Mouse (Mus musculus): ENCODE measurements around the gene Palmd. TPM values are rescaled to one million over a fixed set of nuclear protein-coding genes. Genes with fewer than 3 reads are reported as not detected.

Gene Palmd
- total RNA-seq, 2 experiments from 2014 or later: 33.4 to 42.1 TPM

DNA sequence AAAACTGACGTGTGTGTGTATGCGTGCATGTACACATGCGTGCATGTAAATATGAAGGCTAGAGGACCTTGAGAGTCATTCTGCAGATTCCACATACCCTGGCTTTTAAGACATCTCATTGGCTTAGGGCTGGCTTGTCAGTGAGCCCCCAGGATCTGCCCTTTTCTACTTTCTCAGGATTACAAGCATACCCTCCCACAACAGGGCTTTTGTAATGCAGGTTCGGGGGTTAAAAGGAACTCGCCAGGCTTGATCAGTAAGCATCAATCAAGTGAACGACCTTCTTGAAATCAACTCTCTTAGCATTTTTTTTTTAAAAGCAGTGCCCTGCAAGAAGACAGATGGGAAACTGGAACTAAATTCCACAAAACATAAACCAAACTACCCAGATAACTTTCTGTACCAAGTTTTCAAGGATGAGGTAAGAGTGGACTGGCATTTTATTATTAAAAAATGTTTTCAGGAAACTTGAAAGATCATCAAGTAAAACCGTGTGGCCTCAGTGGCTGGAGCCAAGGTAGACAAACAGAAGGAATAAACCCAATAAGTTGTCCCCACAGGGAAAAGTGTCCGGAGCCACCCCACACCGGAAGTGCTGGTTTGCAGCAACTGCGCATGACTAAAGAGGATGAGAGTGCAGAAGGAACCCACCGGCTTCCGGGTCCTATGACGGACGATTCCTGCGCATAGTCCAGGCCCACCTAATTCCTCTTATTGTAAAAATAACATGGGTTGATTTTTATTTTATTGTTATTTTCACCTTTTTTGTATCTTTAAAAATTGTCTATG is 7.2 kb downstream of the Palmd start:
- no peak for DNase-seq (ENCODE audit: low spot score in 2 of 2)

DNA sequence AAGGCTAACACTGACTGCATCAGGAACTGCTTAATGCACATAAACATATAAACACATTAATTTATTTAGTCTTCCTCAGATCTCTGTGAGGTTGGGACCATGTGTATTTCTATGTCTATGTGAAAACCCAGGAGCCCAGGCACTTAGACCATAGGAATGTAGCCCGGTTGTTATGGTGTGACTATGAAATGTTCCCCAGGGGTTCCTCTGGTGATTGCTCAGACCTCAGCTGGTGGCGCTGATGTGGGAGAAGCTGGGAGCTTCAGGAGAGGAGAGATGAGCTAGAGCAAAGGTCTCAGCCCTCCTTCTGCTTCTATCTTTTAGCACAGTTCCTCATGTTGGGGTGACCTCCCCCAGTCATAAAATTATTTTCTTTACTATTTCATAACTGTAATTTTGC is 8.4 kb downstream of the Palmd start:
- DNase-seq (ENCODE audit: low spot score in 2 of 2): no peak

DNA sequence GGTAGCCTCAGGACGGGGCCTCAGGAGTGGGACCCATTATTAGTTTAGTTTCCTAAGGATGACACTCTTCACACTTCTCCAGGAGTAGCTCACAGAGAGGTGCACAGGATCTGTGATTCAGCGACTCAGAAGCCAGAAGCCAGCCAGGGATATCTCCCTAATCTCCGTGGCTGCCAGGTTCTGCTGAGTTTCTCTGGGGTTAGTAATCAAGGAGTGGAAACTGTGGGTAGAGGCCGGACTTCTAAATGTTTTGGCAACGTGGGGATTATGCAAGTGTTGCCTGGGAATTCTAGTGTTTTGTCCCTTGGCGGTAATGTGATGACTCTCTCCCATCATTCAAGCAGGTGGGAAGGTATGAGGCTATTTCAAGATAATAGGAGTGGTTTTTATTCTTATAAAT is 13.7 kb downstream of the Palmd start:
- DNase-seq (ENCODE audit: low spot score in 2 of 2): no peak

DNA sequence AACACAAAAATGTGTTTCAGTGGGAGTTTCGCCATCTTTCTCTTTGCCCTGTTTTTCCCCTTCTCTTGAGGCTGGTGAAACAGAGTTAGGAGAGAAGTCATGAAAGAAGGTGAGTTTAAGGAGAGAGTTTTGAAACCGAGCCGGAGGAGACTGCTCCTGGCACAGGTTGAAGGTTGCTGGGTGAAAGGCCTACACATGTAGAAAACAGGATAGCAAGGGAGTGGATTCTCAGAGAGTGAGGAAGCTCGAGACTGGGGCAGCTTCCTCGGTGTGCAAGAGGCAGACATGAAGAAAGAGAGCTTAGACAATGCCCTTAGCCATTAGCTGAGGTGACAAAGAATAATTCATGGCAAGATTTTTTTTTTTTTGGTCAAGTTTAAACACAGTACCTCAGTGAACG is 15.4 kb downstream of the Palmd start:
- no peak for DNase-seq (ENCODE audit: low spot score in 2 of 2)

DNA sequence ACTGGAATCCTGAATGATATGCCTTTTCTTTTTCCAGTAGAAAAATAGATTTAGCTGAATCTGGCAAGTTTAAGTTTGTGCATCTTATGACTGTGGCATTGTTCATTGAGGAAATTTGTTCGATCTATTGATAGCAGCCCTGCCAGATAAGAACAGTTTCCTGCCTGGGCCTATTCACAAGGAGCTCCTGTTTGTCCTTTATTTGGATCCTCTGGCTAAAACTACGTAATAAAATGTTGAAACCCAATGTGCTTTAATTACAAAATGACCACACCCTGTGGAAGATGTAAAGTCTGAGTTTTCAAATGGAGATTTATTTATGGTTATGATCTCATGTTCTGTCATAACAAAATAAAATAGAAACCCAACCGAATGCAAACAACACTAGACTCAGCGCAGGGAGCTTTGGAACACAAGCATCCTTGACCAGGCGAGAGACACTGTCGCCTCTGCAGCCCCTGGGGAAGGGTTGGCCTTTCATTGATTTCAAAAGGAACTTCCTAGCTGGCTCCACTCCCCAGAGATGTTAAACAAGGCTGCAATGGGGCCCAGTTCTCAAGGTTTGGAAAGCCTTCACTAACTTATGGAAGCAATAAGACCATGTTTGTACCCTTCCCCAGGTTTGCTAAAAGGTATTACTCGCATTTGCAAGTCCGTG is 16.4 kb downstream of the Palmd start:
- no peak for DNase-seq (ENCODE audit: low spot score in 2 of 2)

DNA sequence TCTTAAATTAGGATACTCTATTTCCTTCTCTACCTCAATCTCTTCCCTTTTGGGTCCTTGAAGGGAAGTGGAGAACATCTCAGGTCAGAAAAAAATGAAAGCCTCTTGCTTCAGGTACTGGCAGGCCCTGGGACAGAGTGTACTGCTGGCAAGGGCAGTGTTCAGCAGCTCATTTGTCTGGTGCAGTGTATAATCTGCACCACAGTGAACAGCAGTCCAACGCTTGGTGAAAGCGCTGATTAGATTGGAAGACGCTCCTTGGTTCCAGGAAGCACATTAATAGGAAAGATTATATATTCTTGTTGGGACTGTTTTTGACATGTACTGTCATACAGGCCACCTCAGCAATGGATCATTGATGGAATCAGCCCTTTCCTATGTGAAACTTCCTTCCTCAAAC is 17.3 kb downstream of the Palmd start:
- DNase-seq (ENCODE audit: low spot score in 2 of 2): no peak

DNA sequence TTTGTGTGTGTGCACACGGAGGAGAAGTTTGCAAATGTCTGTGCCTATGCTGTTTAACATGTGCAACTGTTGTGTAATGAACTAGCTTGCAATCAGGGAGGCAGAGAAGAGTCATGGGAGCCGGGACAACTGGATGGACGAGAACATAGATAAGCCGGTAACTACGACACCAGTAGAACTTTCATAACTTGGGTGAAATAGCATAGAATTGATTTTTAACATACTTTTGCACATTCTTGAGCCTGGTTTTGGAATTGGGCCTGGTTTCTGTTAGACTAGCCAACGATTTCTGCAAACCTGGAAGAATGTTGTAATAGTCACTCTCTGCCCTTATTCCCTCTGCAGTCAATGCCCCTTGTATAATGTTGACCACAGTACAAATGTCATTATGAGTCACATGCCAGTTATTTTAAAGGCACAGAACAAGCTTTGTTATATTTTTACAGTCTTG is 18.1 kb downstream of the Palmd start:
- DNase-seq (ENCODE audit: low spot score in 2 of 2): no peak

DNA sequence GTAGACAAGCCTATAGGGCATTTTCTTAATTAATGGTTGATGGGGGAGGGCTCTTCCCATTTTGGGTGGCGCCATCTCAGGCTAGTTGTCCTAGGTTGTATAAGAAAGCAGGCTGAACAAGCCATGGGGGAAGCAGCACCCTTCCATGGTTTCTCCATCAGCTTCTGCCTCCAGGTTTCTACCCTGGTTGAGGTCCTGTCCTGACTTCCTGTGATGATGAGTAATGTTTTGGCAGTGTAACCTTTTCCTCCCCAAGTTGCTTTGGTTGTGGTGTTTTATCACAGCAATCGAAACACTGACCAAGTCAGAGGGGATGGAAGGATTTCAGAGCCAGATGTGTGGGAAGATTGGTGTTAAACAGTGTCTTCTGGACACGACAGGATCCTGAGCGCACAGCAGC is 22.3 kb downstream of the Palmd start:
- no peak for DNase-seq (ENCODE audit: low spot score in 2 of 2)

DNA sequence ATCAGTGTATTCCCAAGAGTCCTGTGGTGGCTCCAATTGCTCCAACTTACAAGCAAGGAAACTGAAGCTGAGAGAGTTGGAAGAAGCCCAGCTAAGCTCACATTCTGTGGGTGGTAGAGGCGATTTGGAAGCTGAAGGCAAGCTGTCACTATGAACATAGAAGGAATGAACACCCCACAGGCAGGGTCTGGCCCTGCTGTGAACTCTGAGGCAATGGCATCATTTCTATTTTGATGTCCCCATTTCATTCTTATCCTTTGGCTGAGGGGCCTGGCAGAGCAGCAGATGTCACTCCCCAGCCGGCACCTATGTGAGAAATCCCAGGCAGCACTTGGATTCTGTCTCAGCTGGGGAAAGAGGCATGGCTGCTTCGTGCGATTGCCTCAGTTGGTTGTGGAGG is 25.4 kb downstream of the Palmd start:
- no peak for DNase-seq (ENCODE audit: low spot score in 2 of 2)

DNA sequence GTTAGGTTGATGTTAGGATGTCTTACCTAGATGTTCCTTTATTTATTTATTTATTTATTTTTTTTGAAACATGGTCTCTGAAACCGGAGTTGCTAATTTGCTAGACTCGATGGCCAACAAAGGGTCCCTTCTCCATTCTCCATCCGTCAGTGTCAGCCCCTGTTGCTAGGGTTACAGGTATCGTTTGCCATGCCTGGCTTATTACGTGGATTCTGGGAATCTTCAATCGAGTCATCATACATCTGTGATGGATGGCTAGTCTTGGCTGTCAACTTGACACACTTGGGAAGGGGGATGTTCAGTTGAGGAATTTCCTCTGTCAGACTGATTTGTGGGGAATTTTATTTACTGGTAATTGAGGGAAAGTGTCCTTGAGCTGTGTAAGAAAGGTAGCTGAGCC is 26.0 kb downstream of the Palmd start:
- DNase-seq (ENCODE audit: low spot score in 2 of 2): no peak

DNA sequence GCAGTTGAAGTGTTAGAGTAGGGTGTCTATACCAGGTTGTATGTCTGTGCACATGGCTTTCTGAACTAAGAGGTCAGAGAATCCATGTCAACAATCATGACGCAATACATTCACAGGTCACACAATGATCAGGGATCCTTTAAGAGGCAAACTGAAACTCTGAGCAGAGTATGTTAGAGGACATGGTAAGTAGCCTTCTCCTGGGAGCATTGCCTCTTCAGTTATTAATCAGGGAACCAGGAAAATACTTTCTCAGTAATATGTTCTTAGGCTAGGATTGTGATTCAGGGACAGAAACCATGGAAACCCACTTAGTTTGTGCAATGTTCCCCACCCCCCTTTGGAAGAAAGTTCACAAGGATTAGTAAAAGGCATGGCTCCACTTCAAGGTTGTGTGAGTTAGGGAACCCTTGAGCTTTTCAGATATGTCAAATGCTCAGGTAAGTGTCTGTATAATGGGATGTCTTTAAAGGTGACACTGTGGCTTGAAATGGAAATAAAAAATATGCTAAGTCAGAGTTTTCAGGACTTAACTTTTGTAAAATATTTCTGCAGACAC is 27.1 kb downstream of the Palmd start:
- no peak for DNase-seq (ENCODE audit: low spot score in 2 of 2)

DNA sequence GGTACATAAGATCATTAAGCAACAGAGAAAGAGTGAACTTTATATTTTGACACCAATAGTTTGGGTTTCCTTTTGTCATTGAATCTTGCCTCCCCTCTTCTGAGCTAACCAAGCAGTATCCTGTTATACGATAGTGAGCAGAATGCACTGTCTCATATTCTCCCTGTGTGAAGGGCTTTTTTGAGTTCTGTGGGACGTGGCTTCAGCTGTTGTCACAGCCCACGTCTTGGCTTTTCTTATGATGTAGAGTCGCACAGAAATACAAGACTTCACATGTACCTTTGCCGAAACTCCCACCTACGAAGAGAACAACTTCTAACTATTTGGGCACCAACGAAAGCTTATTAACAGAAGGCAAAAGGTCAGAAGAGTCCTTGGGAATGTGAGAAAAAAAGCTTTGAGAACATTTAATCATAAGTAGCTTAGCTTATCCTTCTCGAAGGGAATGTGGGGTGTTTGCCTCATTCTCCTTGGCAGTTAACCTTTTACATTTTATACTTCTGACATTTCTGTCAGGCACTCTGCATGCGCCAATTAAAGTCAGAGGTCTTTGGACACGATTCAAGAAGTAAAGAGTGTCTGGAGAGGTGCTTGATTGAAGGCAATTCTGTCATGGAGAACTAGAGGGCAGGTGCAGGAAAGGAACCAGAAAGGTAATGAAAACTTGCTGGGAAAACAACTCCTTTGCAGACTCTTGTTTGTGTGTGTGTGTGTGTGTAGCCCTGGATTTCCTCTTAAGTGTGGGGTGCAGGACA is 27.8 kb downstream of the Palmd start:
- no peak for DNase-seq (ENCODE audit: low spot score in 2 of 2)

DNA sequence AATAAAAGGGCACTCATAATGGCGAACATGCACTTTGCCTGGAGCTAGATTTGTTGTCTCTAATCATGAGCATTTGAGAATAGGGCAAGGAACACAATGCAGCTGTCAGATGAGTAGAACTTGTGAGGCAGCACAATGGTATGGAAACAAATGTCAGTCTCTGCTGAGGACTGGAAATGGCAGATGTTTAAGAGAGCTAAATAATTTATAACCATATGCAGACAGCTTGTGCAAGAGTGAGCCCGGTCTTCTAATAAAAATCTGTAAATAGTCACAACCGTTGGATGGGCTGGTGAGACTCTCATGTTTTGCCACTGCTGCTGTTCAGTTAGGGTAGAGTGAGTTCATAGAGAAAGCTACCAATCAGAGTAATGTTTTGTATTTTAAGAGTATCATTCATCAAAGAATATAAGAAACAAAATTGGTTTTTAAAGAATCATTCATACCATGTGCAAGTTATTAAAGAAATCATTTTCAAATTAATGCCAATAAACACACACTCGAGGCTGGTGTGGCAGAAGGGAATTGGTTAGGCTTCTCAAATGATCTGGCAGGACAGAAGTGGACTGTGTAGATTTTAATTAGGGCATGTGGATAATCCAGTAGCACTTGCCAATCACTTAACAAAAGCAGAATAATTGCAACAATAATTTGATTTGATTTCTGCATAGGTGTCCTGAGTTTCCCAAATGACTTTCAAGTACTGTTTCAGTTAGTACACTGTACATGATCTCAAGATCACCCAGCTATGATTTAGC is 31.7 kb downstream of the Palmd start:
- no peak for DNase-seq (ENCODE audit: low spot score in 2 of 2)

DNA sequence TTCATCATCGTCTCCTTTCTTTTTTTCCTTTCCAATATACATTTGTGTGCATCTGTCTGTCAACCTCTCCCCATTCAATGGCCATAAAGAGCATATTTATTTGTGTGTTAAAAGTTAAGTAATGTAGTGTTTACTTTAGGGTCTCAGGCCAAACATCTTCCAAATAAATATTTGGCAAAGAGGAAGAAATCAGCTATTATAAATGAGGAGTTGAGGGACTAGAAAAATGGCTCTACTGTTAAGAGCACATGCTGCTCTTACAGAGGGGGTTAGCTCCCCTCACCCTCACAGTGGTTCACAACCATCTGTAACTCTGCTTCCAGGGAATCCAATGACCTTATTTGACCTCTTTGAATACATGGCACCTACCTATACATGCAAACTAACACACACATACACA is 35.6 kb downstream of the Palmd start:
- DNase-seq (ENCODE audit: low spot score in 2 of 2): no peak

DNA sequence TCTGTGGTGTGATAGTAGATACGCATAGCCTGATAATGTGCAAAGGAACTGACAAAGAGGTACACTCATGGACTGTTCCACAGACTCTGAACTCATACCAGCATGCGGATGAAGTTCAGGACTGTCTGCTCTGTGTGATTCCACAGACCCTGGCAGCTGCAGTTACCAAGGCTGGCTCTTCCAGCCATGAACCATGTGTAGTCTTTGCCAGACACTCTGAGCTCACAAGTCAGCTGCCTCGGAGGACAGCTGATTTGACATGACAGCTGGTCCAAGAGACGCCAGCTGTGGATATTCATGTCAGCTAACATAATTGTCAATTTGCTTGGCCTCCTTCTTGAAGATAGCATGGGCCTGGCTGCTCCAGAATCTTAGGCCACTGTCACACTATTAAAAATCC is 39.8 kb downstream of the Palmd start:
- no peak for DNase-seq (ENCODE audit: low spot score in 2 of 2)

DNA sequence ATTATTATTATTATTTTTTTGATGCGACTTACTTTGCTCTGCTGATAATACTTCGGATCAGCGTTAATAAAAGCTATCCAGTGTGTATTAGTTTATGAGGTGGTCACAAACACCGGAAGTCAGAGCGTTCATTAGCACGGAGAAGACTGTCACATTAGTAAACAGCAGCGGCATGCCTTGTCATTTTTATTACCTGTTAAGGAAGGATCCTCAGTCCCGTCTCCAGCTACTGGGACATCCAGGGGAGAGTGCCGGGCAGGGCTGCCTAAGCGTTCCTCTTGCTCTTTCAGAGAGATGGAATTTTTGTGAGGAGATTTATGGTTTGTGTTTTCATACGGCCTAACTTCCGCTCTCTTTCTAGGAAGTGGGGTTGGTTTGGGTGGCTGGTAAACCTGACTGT is 45.7 kb downstream of the Palmd start:
- DNase-seq (ENCODE audit: low spot score in 2 of 2): no peak

DNA sequence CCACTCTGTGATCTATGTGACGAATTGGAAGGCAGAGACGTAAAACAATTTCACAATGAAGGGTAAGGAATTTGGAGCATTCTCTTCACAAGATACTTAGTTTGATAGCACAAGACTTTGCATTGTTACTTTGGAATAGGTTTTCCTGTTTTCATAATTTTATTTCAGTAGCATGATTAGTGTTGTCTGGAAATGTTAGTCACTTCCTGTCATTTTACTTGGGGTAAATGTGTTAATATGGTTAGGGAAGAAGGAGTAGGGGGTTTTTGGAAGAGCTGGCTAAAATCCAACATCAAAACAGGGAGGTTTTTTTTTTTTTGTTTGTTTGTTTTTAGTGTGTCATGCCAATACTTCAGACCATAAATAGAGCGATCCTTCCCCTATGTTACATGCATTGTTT is 47.3 kb downstream of the Palmd start:
- no peak for DNase-seq (ENCODE audit: low spot score in 2 of 2)

DNA sequence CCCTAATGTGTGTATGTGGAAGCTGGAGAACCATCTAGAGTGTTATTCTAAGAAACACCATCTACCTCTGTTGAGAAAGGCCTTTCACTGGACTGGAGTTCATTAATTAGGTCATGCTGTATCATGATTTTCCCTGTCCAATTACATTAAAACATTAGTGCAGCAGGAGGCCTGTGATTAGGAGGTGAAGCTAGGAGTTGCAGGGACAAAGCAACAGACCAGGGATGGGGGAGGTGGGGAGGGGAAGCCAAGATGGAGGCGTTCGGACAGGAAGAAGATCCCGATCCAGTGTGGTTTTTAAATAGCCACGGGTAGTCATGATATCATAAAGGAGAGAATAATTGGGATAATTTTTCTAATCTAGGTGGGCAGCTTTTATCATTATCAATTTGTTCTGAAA is 51.8 kb downstream of the Palmd start:
- DNase-seq (ENCODE audit: low spot score in 2 of 2): no peak

DNA sequence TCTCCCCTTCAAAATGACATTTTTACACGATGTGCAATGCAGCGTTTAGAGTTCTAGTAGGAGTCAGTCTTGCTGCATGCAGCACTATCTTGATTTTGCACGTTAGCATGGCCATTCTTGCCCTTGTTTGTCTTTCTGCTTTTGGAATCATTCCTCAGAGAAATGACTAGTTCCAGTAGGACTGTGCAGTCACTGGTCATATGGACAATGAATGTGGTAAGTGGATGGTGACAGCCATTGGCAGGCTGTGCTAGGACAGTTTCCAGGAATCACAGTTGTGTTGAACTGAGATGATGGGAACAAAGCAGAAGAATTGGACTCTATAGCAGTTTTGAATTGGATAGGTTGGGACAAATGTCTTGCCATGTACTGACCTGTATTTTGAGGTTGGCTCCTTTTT is 53.9 kb downstream of the Palmd start:
- no peak for DNase-seq (ENCODE audit: low spot score in 2 of 2)

DNA sequence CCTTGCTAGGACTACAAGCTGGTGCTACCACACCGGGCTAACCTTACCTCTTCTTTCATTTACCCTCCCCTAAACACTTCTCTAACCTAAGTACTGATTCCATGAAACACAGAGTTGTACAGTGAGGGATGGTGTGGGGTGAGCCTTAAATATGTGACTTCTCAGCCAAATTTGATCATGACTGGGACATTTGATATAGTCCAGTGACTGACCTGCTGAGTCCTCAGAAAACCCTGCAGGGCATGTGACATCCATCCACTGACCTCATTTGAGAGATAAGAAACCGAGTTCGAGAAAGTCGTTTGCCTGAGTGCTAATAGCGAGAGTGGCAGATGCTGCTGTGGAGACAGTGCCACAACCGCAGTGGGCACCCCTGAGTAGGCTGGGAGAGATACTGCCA is 54.4 kb downstream of the Palmd start:
- no peak for DNase-seq (ENCODE audit: low spot score in 2 of 2)

DNA sequence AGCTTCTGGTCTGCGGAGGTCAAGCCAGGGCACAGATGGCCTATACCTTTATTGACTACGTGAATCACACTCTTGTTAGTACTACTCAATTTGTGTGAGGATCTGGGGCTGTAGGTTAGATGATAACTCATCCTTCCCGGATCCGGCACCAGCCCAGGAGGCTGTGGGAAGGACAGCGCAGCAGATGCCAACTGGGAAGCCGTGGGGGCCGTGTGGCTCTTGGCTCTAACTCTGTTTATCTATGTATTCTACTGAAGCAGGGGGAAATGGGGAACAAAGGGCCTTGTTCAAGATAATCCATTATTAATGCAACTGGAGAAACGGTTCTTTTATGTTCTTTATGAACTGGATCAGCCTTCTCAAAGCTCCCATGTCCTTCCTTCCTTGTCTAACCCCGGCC is 62.2 kb downstream of the Palmd start:
- no peak for DNase-seq (ENCODE audit: low spot score in 2 of 2)
